Mouse (Mus musculus): ENCODE results near the gene Usp12. TPM values are rescaled to one million over a fixed set of nuclear protein-coding genes. Genes with fewer than 3 reads are reported as not detected.
A peak's percentile ranks its signal among the peaks of the same experiment; 100 is the strongest.

The Usp12 gene
- polyA plus RNA-seq, 1 experiment from 2014 or later, result 17.3 TPM

DNA sequence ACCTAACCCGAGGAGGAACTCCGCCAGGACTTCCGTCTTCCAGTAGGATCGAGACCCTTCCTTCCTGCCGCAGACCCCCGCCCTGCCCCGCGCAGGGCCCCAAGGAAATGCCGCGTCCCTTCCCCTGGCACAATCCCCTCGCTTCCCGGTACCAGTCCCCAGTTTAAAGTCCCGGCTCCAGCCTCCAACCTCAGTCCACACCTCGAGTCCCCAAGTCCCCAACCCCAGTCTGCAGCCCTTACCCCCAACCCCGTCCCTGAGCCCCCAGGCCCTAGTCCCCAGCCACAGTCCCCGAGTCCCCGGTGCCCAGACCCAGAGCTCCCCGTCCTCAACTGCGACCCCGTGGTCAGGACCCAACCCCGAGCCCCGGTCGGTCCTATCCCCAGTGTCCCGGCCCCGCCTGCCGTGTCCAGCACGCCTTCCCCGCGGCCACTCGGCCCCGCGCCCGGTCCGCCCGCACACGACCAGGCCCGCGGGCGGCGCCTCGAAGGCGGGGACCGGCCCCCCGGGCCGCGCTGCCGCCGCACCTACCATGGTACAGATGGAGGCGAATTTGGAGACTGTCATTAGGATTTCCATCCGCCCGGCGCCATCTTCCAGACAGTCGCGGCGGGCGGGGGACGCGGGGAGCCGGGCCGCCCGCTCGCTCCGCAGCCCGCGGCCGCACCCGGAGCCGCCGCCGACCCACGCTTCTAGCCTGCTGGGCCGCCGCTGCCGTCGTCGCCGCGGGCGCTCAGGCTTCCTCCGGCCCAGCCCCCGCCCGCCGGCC, 538 bp downstream of the Usp12 start:
- Histone ChIP-seq H3K9ac (peak overlapping the region; percentile 91), H3K4me2 (peak overlapping the region; percentile 75), H3K4me3 (peak overlapping the region; percentile 90), H3K4me1 (peaks cover 39% of the 10 kb centered on the region), H3K36me3 (no peaks in the 10 kb centered on the region), H3K27ac (peak overlapping the region; percentile 92), H3K9me3 (no peaks in the 10 kb centered on the region), H3K27me3 (no peaks in the 10 kb centered on the region)
- ATAC-seq (ENCODE audit: borderline replicate concordance, extremely low read depth, low FRiP score, low TSS enrichment), result peak; percentile 52
- WGBS, result under 1% methylated on average over 82 of the region's 83 CpGs

DNA sequence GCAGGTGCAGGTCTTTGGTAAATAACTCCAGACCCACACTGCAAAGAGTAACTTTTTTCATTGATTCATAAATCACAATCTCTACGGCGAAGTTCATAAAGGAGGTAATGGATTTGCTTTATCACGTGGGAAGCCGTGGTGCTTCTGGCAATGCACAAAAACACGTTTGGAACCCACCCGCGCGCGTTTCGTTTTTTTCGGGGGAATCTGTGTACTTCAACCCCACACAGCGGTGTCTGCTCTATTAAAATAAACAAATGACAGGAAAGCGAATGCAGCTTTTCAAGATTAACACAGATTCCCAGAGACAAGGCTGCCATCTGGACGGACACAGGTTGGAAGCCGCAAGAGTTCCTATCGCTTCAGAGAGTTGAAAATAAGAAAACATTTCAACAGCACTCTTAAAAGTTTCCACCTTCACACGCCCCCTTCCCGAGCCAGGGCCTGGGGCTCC, 1.1 kb downstream of the Usp12 start:
- no peaks in the 10 kb centered on the region for H3K9me3 ChIP-seq
- peak overlapping the region; percentile 75 for H3K4me2 ChIP-seq
- under 1% methylated on average over 18 of the region's 18 CpGs for WGBS
- H3K4me1 ChIP-seq, result peaks cover 40% of the 10 kb centered on the region
- no peaks in the 10 kb centered on the region for H3K36me3 ChIP-seq
- ATAC-seq (ENCODE audit: borderline replicate concordance, extremely low read depth, low FRiP score, low TSS enrichment), result no peak
- H3K9ac ChIP-seq, result peak overlapping the region; percentile 91
- H3K27me3 ChIP-seq, result no peaks in the 10 kb centered on the region
- H3K4me3 ChIP-seq, result peak overlapping the region; percentile 90
- peak overlapping the region; percentile 92 for H3K27ac ChIP-seq

DNA sequence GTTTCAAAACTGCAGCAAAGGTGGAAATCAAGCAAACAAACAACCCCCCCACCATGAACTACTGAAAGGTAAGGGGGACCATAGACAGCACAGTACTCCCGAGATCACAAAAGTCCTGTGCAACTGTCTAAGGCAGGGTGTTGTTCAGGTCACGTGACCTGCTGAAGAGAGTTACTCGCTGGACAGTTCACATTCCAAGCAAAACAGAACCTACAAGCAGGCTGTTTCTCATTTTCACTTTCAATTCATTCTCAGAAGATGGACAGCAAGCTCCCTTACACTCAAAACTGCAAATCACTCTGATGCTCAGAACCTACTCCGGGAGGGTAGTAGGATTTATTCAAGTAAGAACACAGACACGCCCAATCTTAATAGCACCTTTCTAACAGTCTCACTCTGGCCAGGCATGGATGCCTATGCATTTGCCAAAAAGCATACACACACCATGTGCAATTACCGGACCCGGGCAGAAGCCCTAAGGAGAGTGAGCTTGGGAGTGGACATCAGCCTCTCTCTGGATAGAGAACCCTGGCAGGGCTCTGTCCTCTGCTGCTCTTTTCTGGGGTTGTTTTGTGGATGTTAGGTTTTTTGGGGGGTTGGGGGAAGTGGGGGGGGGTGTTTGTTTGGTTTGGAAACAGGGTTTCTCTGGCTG, 2.5 kb downstream of the Usp12 start:
- peaks cover 40% of the 10 kb centered on the region for H3K4me1 ChIP-seq
- ATAC-seq (ENCODE audit: borderline replicate concordance, extremely low read depth, low FRiP score, low TSS enrichment), result no peak
- no peak overlapping the region for H3K27ac ChIP-seq
- H3K4me3 ChIP-seq, result no peak overlapping the region
- no peaks in the 10 kb centered on the region for H3K36me3 ChIP-seq
- H3K4me2 ChIP-seq, result 0 out of 2 replicates have a peak overlapping the region, but pooled peaks have one; percentile 4
- H3K27me3 ChIP-seq, result no peaks in the 10 kb centered on the region
- no peak overlapping the region for H3K9ac ChIP-seq
- H3K9me3 ChIP-seq, result no peaks in the 10 kb centered on the region
- WGBS, result 67% methylated on average over 7 of the region's 7 CpGs

DNA sequence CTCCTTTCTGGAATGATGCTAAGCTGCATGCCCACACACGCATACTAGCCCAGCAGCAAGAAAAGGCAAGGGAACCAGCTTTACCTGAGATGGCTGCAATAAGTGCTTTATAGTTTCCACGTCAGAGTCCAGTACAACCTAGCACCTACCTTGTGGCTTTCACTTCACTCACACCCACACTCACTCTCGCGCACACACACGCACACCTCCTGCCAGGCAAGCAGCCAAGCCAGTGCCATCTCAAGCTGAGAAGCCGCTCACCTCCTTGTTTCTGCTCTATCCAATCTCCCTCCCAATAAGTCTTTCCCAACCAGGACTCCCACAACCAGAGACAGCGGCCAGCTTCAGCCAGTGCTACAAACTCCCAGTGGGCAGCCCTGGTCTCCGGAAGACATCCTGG, 3.9 kb downstream of the Usp12 start:
- WGBS, result 70% methylated on average over 8 of the region's 8 CpGs
- Histone ChIP-seq H3K4me2 (no peak overlapping the region), H3K4me3 (no peak overlapping the region), H3K4me1 (peaks cover 45% of the 10 kb centered on the region), H3K27me3 (no peaks in the 10 kb centered on the region), H3K9ac (no peak overlapping the region), H3K36me3 (no peaks in the 10 kb centered on the region), H3K9me3 (no peaks in the 10 kb centered on the region), H3K27ac (no peak overlapping the region)
- ATAC-seq (ENCODE audit: borderline replicate concordance, extremely low read depth, low FRiP score, low TSS enrichment), result no peak

DNA sequence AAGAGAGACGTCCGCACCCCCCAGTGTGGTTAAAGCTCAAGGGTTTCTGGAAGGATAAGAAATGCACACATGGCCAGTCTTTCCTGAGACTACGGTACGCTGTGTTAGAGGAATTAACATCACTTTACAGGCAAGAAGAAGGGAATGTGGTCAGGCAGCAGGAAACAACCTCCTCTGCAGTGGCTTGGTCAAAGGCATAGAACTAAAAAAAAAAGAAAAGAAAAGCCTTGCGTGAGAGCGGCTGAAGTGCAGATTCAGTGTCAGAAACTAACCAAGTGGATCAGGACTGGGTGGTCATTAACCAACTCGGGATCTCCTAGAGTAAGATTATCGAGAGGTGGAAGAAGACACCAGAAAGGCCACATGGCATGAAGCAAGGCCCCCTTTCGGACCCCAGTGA, 5.4 kb downstream of the Usp12 start:
- no peaks in the 10 kb centered on the region for H3K27me3 ChIP-seq
- WGBS, result 61% methylated on average over 9 of the region's 9 CpGs
- H3K4me2 ChIP-seq, result no peak overlapping the region
- H3K36me3 ChIP-seq, result no peaks in the 10 kb centered on the region
- no peak overlapping the region for H3K4me3 ChIP-seq
- H3K9ac ChIP-seq, result no peak overlapping the region
- H3K4me1 ChIP-seq, result peaks cover 45% of the 10 kb centered on the region
- no peaks in the 10 kb centered on the region for H3K9me3 ChIP-seq
- H3K27ac ChIP-seq, result no peak overlapping the region
- no peak for ATAC-seq (ENCODE audit: borderline replicate concordance, extremely low read depth, low FRiP score, low TSS enrichment)

DNA sequence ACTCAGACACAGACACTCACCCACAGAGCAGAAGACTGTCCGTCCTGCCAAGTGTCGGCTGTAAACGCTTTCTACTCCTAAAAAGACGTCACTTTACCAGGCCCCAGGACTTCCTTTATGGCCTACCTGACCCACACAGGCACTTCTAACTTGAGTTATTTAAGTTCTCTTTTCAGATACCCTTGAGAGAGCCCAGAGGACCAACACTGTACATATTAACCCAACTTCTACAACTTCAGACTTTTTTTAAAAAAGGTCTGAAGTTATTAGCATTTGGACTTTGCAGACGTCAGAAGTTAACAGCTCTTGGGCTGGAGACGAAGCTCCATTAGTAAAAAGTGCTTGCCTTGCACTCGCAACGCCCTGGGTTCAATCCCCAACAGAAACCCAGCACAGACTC, 8.7 kb downstream of the Usp12 start:
- no peak for ATAC-seq (ENCODE audit: borderline replicate concordance, extremely low read depth, low FRiP score, low TSS enrichment)
- H3K27me3 ChIP-seq, result no peaks in the 10 kb centered on the region
- no peaks in the 10 kb centered on the region for H3K36me3 ChIP-seq
- no peak overlapping the region for H3K4me2 ChIP-seq
- 48% methylated on average over 8 of the region's 8 CpGs for WGBS
- peak overlapping the region; percentile 49 for H3K27ac ChIP-seq
- H3K4me1 ChIP-seq, result peaks cover 29% of the 10 kb centered on the region
- no peaks in the 10 kb centered on the region for H3K9me3 ChIP-seq
- H3K4me3 ChIP-seq, result no peak overlapping the region
- H3K9ac ChIP-seq, result no peak overlapping the region

DNA sequence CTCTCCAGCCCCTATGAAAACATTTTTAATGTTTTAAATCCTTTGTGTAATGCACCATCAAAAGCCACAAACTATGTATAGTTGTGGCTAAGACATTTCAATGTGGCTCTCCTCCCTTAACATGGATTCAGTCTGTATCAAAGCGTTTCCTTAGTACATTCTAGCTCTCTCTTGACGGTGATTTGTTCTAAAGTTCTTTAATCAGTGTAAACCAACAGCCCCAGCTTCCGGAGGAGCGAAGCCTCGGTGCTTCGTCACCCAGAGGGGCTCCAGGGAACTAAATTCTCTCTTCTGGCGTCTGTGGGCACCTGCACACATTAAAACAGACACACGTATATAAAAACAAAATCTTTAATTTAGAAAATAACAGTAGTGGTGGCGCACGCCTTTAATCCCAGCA, 10.9 kb downstream of the Usp12 start:
- peaks cover 31% of the 10 kb centered on the region for H3K4me1 ChIP-seq
- H3K9me3 ChIP-seq, result no peaks in the 10 kb centered on the region
- no peak overlapping the region for H3K4me2 ChIP-seq
- H3K27me3 ChIP-seq, result no peaks in the 10 kb centered on the region
- H3K9ac ChIP-seq, result no peak overlapping the region
- WGBS, result 90% methylated on average over 10 of the region's 10 CpGs
- no peak overlapping the region for H3K27ac ChIP-seq
- no peak for ATAC-seq (ENCODE audit: borderline replicate concordance, extremely low read depth, low FRiP score, low TSS enrichment)
- H3K4me3 ChIP-seq, result no peak overlapping the region
- no peaks in the 10 kb centered on the region for H3K36me3 ChIP-seq

DNA sequence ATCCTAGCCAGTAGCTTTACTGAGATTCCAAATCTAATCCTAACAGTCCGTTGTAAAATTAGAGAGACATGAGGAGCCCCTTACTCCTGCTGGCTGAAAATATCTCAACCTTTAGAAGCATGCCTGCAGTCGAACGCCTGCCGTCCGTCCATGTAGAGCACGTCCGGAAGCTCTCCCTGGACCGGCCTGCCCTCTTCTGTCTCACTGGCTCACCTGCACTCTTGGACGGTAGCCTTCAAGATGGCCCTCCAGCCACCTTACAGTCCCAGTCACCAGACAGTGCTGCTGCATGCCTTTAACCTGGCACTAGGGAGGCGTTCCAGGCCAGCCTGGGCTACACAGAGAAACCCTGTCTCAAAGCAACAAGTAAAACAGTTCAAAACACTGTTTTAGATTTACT, 11.5 kb downstream of the Usp12 start:
- H3K9ac ChIP-seq, result no peak overlapping the region
- WGBS, result 86% methylated on average over 10 of the region's 10 CpGs
- no peaks in the 10 kb centered on the region for H3K36me3 ChIP-seq
- no peak overlapping the region for H3K27ac ChIP-seq
- no peak overlapping the region for H3K4me2 ChIP-seq
- ATAC-seq (ENCODE audit: borderline replicate concordance, extremely low read depth, low FRiP score, low TSS enrichment), result no peak
- H3K27me3 ChIP-seq, result no peaks in the 10 kb centered on the region
- no peaks in the 10 kb centered on the region for H3K9me3 ChIP-seq
- H3K4me3 ChIP-seq, result no peak overlapping the region
- peaks cover 31% of the 10 kb centered on the region for H3K4me1 ChIP-seq

DNA sequence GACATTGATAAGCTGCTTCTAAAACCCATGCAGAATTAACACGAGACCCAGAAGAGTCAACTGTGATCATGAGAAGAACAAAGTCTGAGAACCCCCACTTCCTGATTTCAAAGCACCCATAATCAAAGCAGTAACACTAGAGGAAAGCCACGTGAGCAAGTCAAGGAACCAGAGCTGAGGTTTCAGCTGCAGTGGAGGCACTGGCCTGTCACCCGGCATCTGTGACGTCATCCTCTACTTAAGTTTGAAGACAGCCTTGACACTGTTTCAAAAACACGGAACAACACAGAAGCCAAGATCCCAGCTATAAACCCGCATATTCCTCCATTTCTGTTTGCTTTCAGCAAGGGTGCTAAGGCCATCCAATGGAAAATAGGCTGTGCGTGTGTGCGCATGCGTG, 13.1 kb downstream of the Usp12 start:
- H3K4me2 ChIP-seq, result no peak overlapping the region
- peaks cover 31% of the 10 kb centered on the region for H3K4me1 ChIP-seq
- H3K27ac ChIP-seq, result no peak overlapping the region
- no peaks in the 10 kb centered on the region for H3K36me3 ChIP-seq
- H3K9me3 ChIP-seq, result no peaks in the 10 kb centered on the region
- no peak overlapping the region for H3K9ac ChIP-seq
- H3K27me3 ChIP-seq, result no peaks in the 10 kb centered on the region
- ATAC-seq (ENCODE audit: borderline replicate concordance, extremely low read depth, low FRiP score, low TSS enrichment), result no peak
- no peak overlapping the region for H3K4me3 ChIP-seq
- WGBS, result 54% methylated on average over 9 of the region's 9 CpGs

DNA sequence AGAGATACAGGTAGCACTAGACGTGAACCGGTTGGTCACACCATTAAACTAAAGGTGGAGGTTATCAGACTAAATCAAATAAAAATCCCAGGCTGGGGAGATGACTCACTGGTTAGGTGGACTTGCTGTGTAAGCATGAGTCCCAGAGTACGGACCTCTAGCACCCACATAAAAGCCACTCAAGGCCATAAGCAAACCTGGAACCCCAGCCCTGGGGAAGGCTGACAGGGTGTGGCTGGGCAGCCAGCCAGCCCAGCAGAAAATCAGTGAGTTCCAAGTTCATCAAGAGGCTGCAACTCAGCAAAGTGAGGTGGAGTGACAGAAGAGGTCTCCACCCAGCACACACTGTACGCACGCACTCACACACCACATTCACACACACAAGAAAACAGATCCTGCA, 14.9 kb downstream of the Usp12 start:
- Histone ChIP-seq H3K4me1 (peaks cover 22% of the 10 kb centered on the region), H3K4me3 (no peak overlapping the region), H3K27ac (peak overlapping the region; percentile 66), H3K9ac (no peak overlapping the region), H3K4me2 (no peak overlapping the region), H3K27me3 (no peaks in the 10 kb centered on the region), H3K36me3 (no peaks in the 10 kb centered on the region), H3K9me3 (no peaks in the 10 kb centered on the region)
- peak; percentile 78 for ATAC-seq (ENCODE audit: borderline replicate concordance, extremely low read depth, low FRiP score, low TSS enrichment)
- WGBS, result 58% methylated on average over 5 of the region's 5 CpGs

DNA sequence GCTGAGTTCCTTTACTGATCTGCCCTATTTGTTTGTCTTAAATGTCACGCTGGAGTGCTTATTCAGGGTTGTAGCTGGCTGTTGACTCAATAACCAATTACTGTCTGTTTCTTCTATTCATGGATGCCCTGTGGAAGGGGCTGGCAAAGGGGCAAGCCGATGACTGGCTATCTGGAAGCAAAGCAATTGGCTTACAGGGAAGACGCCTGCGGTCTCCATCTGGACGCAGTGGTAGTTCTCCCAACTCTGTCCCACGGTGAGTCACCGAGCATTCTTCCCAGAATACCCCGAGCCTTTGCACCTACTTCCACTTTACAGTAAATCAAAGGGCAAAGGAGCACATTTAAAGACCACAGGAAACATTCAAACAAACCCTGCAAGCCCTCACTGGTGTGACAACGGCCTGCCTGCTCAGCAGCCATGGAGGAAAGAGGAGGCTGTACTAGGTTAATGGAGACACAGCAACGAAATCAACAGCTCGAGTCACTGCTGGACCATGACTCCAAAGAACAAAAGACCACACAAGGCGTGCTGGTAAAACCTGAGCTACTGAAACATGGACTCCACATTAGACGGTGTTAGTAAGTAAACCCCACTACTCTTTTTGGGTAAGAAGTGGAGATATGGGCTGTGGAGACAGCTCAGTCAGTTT, 17.7 kb downstream of the Usp12 start:
- WGBS, result 72% methylated on average over 13 of the region's 13 CpGs
- Histone ChIP-seq H3K9ac (no peak overlapping the region), H3K36me3 (no peaks in the 10 kb centered on the region), H3K4me1 (peaks cover 21% of the 10 kb centered on the region), H3K9me3 (no peaks in the 10 kb centered on the region), H3K27me3 (no peaks in the 10 kb centered on the region), H3K4me2 (no peak overlapping the region), H3K27ac (no peak overlapping the region), H3K4me3 (no peak overlapping the region)
- no peak for ATAC-seq (ENCODE audit: borderline replicate concordance, extremely low read depth, low FRiP score, low TSS enrichment)

DNA sequence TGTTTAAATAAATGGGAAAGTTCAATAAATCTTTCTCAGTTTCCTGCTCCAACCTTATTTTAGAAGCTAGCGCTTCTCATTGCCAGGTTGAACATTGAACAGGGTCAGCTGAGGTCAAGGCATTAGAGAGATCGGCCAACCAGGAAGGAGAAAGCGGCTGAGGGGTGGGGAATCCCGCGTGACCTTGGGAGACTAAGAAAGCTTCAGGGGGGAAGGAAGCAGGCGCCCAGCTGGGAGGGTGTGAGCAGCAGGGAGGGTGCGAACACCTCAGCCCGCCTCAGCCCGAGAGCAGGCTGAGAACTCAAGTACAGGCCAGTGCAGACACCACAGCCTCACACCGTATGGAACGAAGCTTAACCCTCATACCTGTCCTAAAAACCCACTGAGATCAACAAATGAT, 22.8 kb downstream of the Usp12 start:
- ATAC-seq (ENCODE audit: borderline replicate concordance, extremely low read depth, low FRiP score, low TSS enrichment), result no peak

More for the DNA sequence above, 22.8 kb downstream of the Usp12 start:
- WGBS, result 25% methylated on average over 11 of the region's 11 CpGs
- H3K36me3 ChIP-seq, result peaks cover 11% of the 10 kb centered on the region; the same call in 1 of the 2 replicates
- H3K4me3 ChIP-seq, result no peak overlapping the region
- no peaks in the 10 kb centered on the region for H3K9me3 ChIP-seq
- H3K4me1 ChIP-seq, result peaks cover 20% of the 10 kb centered on the region
- H3K9ac ChIP-seq, result no peak overlapping the region
- H3K4me2 ChIP-seq, result no peak overlapping the region
- no peaks in the 10 kb centered on the region for H3K27me3 ChIP-seq
- peak overlapping the region; percentile 9; the same call in 1 of the 2 replicates for H3K27ac ChIP-seq

Data from lung, embryonic 15.5 days (tissue).